Mouse (Mus musculus) adrenal gland, adult (tissue): ENCODE measurements at regions not wholly inside any gene's neighbourhood (a gene's known extent, or its start where the extent isn't known, plus 50 kb on each side); places are given as distances from the start of the nearest gene placed in this dataset.
"Not testable (repeated sequence)": the region's sequence is repeated elsewhere in the genome, so short reads cannot be mapped to it uniquely, and the experiment has no call there.

Experiments
- DNase-seq, 2 experiments: peaks; one replicate each; pipeline ENCODE4 v3.0.0; 2022 to 2023; ENCODE audit warnings: low spot score in 1 of 2; ENCODE audit not compliant: inconsistent age in 2 of 2

- DNase-seq, result no peak
Measured at GRCm38 (mm10) chr1:113932492-113932891, 1752.1 kb upstream of the Cntnap5a start.

DNA sequence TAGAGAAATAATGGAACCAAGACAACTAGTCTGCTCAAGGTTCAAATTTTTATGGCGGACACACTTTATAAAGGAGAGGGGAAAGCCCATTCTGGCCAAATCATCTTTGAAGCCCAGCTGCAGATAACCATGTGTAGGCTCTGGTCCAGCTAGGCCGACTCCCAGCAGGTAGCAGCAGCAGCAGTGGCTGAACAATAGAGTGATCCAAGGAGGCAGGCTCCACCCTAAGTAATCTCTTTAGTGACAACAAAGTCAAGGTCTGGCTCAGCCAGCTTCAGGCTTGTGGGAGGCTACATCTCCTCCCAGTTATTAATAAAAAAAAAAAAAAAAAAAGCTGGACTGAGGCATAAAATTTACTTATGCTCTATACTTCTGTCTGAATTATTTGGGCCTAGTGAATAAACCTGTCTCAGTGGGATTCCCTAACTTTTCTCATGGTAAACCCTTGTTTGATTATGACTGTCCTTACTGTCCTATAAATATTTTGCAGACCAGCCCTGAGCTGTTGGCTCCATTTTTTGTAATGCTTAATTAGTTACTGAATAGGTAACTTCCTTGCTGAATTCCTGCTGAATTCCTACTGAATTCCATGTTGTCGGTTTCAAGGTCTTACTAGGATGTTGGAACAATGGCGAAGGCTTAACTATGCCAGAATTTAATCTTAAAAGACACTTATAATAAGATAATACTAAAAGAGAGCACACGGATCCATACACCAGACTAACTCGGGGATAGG is 1726.4 kb upstream of the Cntnap5a start:
- no peak for DNase-seq

- DNase-seq, result not testable (repeated sequence)
Measured at GRCm38 (mm10) chr1:113959267-113959666, 1725.3 kb upstream of the Cntnap5a start.

- DNase-seq, result not testable (repeated sequence)
Measured at GRCm38 (mm10) chr1:113963931-113964330, 1720.6 kb upstream of the Cntnap5a start.

- DNase-seq, result no peak
Measured at GRCm38 (mm10) chr1:113964431-113964830, 1720.1 kb upstream of the Cntnap5a start.

GRCm38 (mm10) chr1:113970617-113971016 is 1713.9 kb upstream of the Cntnap5a start:
- DNase-seq, result no peak

- DNase-seq, result peak; percentile 25 to 86
Measured at GRCm38 (mm10) chr1:113980111-113980510, 1704.4 kb upstream of the Cntnap5a start.

- DNase-seq, result no peak
Measured at GRCm38 (mm10) chr1:113989676-113990296, 1694.8 kb upstream of the Cntnap5a start.

DNA sequence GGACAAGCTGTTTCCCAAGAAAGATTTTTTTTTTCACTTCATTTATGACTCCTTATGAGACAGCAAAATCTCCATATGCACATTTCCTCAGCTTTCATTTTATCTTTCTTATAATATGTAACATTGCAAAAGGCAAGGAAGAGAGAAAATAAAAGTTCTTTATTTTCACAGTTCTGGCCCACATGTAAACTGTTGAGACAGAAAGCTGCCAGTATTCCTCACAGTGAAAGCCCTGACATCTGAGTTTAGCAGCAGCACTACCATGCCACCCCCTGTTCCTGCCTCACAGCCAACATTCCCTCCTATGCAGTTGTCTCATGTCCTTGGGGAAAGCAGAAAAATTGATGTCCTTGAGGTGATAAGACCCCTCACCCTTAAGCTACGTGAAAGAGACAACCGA is 1692.1 kb upstream of the Cntnap5a start:
- no peak for DNase-seq

GRCm38 (mm10) chr1:114037877-114038276 is 1646.7 kb upstream of the Cntnap5a start:
- DNase-seq, result no peak

DNA sequence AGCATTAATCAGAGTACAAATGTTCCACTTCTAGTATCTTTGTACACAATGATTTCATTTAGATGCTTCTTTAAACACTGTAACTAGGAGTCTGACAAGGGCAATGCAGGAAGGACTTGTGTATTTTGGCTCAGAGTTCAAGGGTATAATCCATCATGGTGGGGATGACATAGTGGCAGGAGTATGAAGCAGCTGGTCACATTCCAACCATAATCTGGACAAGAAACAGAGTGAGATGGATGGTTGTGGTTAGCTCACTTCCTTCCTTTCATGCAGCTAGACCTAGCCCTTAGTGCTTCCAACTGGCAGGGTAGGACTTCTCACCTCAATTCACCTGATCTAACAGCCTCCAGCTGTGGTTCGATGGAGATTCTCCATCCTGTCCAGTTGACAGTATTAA is 1645.2 kb upstream of the Cntnap5a start:
- peak; percentile 55 to 89 for DNase-seq

DNA sequence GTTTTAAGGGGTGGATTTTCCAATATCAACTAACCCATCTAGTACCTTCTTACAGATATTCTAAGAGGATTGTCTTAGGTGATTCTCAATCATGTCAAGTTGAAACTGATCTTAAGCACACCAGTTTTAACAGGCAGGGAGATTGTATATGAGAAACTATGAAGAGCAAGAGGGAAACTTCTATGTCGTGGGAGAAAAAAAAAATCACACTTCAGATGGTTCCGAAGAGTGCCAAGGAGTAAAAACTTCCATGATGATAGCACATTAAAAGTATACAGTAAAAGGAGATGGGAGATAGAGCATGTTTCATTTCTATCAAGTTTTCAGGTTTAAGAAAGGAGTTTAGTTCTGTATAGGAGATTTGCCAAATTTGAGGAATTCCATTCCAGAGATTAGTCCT is 1621.5 kb upstream of the Cntnap5a start:
- no peak for DNase-seq

GRCm38 (mm10) chr1:114074506-114074905 is 1610.0 kb upstream of the Cntnap5a start:
- DNase-seq, result no peak
